Mouse (Mus musculus): ENCODE results near the gene Pitx3.
A peak's percentile ranks its signal among the peaks of the same experiment; 100 is the strongest.
"Not testable (repeated sequence)": the region's sequence is repeated elsewhere in the genome, so short reads cannot be mapped to it uniquely, and the experiment has no call there.

Pitx3 gene

GRCm38 (mm10) chr19:46147511-46148371 lies at the start of gene Pitx3:
TSS of gene Pitx3 (minus strand) at chr19:46148326.
- no peak for DNase-seq (ENCODE audit: low spot score in 2 of 2)

GRCm38 (mm10) chr19:46187203-46187602 lies 39.1 kb upstream of the Pitx3 start:
- no peak for DNase-seq (ENCODE audit: low spot score in 2 of 2)

- DNase-seq (ENCODE audit: low spot score in 2 of 2): no peak
Observed at GRCm38 (mm10) chr19:46186611-46187010, 38.5 kb upstream of the Pitx3 start.

GRCm38 (mm10) chr19:46182241-46182640 lies 34.1 kb upstream of the Pitx3 start:
- DNase-seq (ENCODE audit: low spot score in 2 of 2): no peak

GRCm38 (mm10) chr19:46180274-46180673 lies 32.1 kb upstream of the Pitx3 start:
- DNase-seq (ENCODE audit: low spot score in 2 of 2): no peak

- no peak for DNase-seq (ENCODE audit: low spot score in 2 of 2)
Observed at GRCm38 (mm10) chr19:46177046-46177445, 28.9 kb upstream of the Pitx3 start.

GRCm38 (mm10) chr19:46175173-46175572 lies 27.0 kb upstream of the Pitx3 start:
- no peak for DNase-seq (ENCODE audit: low spot score in 2 of 2)

GRCm38 (mm10) chr19:46172541-46172940 lies 24.4 kb upstream of the Pitx3 start:
- DNase-seq (ENCODE audit: low spot score in 2 of 2): no peak

GRCm38 (mm10) chr19:46169913-46170312 lies 21.8 kb upstream of the Pitx3 start:
- no peak for DNase-seq (ENCODE audit: low spot score in 2 of 2)

GRCm38 (mm10) chr19:46169396-46169795 lies 21.3 kb upstream of the Pitx3 start:
- DNase-seq (ENCODE audit: low spot score in 2 of 2): no peak

- not testable (repeated sequence) for DNase-seq (ENCODE audit: low spot score in 2 of 2)
Observed at GRCm38 (mm10) chr19:46167169-46167568, 19.0 kb upstream of the Pitx3 start.

- no peak for DNase-seq (ENCODE audit: low spot score in 2 of 2)
Observed at GRCm38 (mm10) chr19:46165950-46166349, 17.8 kb upstream of the Pitx3 start.

GRCm38 (mm10) chr19:46152127-46152803 lies 4.1 kb upstream of the Pitx3 start, which contains the start of gene Gbf1:
TSS of gene Gbf1 (plus strand) at chr19:46152509.
- peak; percentile 93 to 95 for DNase-seq (ENCODE audit: low spot score in 2 of 2)

GRCm38 (mm10) chr19:46149091-46149490 lies 965 bp upstream of the Pitx3 start:
- DNase-seq (ENCODE audit: low spot score in 2 of 2): no peak

GRCm38 (mm10) chr19:46148372-46148760 lies 240 bp upstream of the Pitx3 start:
- DNase-seq (ENCODE audit: low spot score in 2 of 2): peak; percentile 65 to 72

- no peak for DNase-seq (ENCODE audit: low spot score in 2 of 2)
Observed at GRCm38 (mm10) chr19:46141091-46141490, 7.0 kb downstream of the Pitx3 start.

GRCm38 (mm10) chr19:46140324-46140723 lies 7.8 kb downstream of the Pitx3 start:
- no peak for DNase-seq (ENCODE audit: low spot score in 2 of 2)

GRCm38 (mm10) chr19:46136639-46137580 lies 11.2 kb downstream of the Pitx3 start:
- peak; percentile 64 to 81 for DNase-seq (ENCODE audit: low spot score in 2 of 2)

GRCm38 (mm10) chr19:46135789-46136638 lies 12.1 kb downstream of the Pitx3 start:
- DNase-seq (ENCODE audit: low spot score in 2 of 2): peak; percentile 42 to 71

GRCm38 (mm10) chr19:46135297-46135696 lies 12.8 kb downstream of the Pitx3 start:
- peak; percentile 74 to 85 for DNase-seq (ENCODE audit: low spot score in 2 of 2)

GRCm38 (mm10) chr19:46132577-46132976 lies 15.5 kb downstream of the Pitx3 start:
- DNase-seq (ENCODE audit: low spot score in 2 of 2): no peak

Measured in natural killer cell, adult 2 months (primary cell).